Mouse (Mus musculus): ENCODE measurements around the gene Slc34a1. TPM values are rescaled to one million over a fixed set of nuclear protein-coding genes. Genes with fewer than 3 reads are reported as not detected.
"Not testable (repeated sequence)": the region's sequence is repeated elsewhere in the genome, so short reads cannot be mapped to it uniquely, and the experiment has no call there.

Gene Slc34a1
- total RNA-seq, 2 experiments from 2014 or later = not detected

GRCm38 (mm10) chr13:55431889-55432685, 34.1 kb downstream of the Slc34a1 start:
- no peak for TF ChIP-seq CTCF (IDR thresholded peaks at IDR 0.05)
- Histone ChIP-seq H3K4me3 (no peak overlapping the region), H3K27ac (no peak overlapping the region)
- DNase-seq = no peak
- intact Hi-C loops (cut with DNase I) = no loop called here

- H3K4me3 ChIP-seq; intact Hi-C loops (cut with DNase I); H3K27ac ChIP-seq; DNase-seq: not testable (repeated sequence)
Measured at GRCm38 (mm10) chr13:55437111-55437629, 39.2 kb downstream of the Slc34a1 start.

- intact Hi-C loops (cut with DNase I) = loop anchor here (2.0 kb wide), 1 partner anchor 25 kb away; no protein-coding TSS in a partner anchor
- Histone ChIP-seq H3K27ac (peak overlapping the region; percentile 95), H3K4me3 (peak overlapping the region; percentile 98)
- DNase-seq = peak; percentile 6
- no peak for TF ChIP-seq CTCF (IDR thresholded peaks at IDR 0.05)
Measured at GRCm38 (mm10) chr13:55443799-55444285, 45.9 kb downstream of the Slc34a1 start.

- no peak for DNase-seq
- no peak for TF ChIP-seq CTCF (IDR thresholded peaks at IDR 0.05)
- H3K4me3 ChIP-seq = peak overlapping the region; percentile 98
- intact Hi-C loops (cut with DNase I) = no loop called here
- peak overlapping the region; percentile 95 for H3K27ac ChIP-seq
Measured at GRCm38 (mm10) chr13:55444286-55444936, 46.4 kb downstream of the Slc34a1 start.

- H3K4me3 ChIP-seq = peak within 1 kb of the TSS; percentile 98
- DNase-seq = peak; percentile 100
- no peak for TF ChIP-seq CTCF (IDR thresholded peaks at IDR 0.05)
- H3K27ac ChIP-seq = peak within 1 kb of the TSS; percentile 95
- intact Hi-C loops (cut with DNase I) = no loop called here
Measured at GRCm38 (mm10) chr13:55444937-55445315, 46.9 kb downstream of the Slc34a1 start, which contains the start of gene Grk6. Gene Grk6 (plus strand): TSS chr13:55445072.

DNA sequence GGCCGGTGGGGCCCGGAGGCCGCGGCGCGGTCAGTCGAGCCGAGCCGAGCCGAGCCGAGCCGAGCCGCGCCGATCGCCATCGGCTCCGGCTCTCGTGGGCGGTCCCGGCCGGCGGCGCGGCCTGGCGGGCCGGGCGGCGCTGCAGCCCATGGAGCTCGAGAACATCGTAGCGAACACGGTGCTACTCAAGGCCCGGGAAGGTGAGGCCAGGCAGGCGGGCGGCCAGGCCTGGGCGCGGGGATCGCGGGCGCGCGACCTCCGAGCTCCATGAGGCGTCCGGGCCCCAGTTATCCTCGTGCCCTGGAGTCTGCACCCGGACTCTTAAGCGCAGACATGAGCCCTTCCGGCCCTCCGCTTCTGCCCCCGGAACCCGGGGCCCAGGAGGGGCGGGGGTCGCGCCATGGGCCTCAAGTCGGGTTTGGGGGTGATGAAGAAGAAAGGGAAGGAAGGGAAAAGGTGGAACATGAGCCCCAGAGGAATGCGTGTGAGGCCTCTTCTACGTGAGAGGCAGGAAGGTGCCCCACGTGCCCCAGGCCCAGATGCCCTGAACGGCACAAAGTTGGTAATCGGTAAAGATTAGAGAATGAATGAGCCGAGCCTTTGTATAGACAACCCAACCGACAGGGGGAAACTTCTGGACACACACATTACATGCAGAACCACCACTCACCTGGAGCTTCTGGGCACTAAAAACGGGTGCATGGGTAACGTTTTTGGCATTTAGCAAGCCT, 47.5 kb downstream of the Slc34a1 start:
- H3K4me3 ChIP-seq = peak overlapping the region; percentile 98
- intact Hi-C loops (cut with DNase I) = no loop called here
- H3K27ac ChIP-seq = peak overlapping the region; percentile 95
- no peak for DNase-seq
- TF ChIP-seq CTCF (IDR thresholded peaks at IDR 0.05) = no peak

DNA sequence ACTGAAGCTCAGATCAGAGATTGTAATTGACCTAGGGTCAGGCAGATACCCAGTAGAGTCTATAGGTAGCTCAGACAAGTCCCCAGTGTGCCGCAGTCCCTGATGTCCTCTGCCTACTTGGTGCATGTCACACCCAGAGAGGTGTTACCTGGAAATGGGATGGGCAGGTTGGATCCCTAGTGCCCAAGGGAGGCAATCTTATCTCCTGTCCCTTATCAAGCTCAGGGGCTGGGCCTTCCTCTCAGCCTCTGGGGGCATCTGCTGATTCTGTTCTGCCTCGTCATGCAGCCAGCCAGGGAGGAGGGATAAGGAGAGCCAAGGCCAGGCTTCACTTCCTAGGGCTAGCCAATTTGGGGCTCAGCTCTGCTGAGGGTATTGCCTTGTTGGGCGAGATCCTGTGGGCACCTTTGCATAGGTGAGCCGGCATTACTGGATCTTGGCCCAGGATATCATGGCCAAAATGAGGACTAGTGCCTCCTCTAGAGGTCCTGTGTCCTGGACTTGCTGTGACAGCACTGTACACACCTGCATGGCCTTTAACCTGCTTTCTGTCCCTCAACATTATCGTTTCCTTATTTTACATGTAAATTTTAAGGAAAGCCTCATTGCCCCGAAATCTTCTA, 48.6 kb downstream of the Slc34a1 start:
- intact Hi-C loops (cut with DNase I) = no loop called here
- TF ChIP-seq CTCF (IDR thresholded peaks at IDR 0.05) = no peak
- H3K27ac ChIP-seq = peak overlapping the region; percentile 95
- DNase-seq = no peak
- H3K4me3 ChIP-seq = peak overlapping the region; percentile 98

DNA sequence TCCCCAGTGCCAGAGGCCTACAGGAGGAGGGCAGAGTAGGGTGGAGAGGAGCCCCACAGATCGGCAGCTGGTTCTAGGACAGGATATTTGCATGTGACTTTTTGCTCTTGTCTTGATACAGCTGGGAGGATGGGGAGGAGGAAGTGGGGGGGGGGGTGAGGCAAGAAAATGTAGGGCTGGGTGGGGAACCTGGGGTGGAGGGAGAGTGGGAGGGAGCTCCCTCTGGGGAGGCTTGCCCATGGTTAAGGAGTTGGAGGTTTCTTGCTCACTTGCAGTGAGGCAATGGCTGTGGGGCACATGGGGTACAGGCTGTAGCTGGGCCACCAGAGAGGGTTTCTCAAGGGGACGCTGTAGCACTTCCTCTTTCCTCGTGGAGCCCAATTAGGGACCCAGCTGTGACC, 49.6 kb downstream of the Slc34a1 start:
- no peak for TF ChIP-seq CTCF (IDR thresholded peaks at IDR 0.05)
- Histone ChIP-seq H3K4me3 (no peak overlapping the region; the same call in 1 of the 2 replicates), H3K27ac (peak overlapping the region; percentile 95)
- intact Hi-C loops (cut with DNase I) = no loop called here
- no peak for DNase-seq

GRCm38 (mm10) chr13:55448131-55448530, 50.1 kb downstream of the Slc34a1 start:
- Histone ChIP-seq H3K27ac (no peak overlapping the region), H3K4me3 (no peak overlapping the region)
- no peak for DNase-seq
- intact Hi-C loops (cut with DNase I) = no loop called here
- TF ChIP-seq CTCF (IDR thresholded peaks at IDR 0.05) = no peak

GRCm38 (mm10) chr13:55449205-55449604, 51.2 kb downstream of the Slc34a1 start:
- intact Hi-C loops (cut with DNase I) = no loop called here
- Histone ChIP-seq H3K4me3 (no peak overlapping the region), H3K27ac (peak overlapping the region; percentile 89)
- DNase-seq = peak; percentile 30
- TF ChIP-seq CTCF (IDR thresholded peaks at IDR 0.05) = no peak

- intact Hi-C loops (cut with DNase I) = loop anchor here (2.0 kb wide), 2 partner anchors 19 to 63 kb away; partner anchors contain the start of gene Pdlim7
- peak; percentile 42 for DNase-seq
- H3K4me3 ChIP-seq = peak overlapping the region; percentile 43
- peak; percentile 40 for TF ChIP-seq CTCF (IDR thresholded peaks at IDR 0.05)
- peak overlapping the region; percentile 89 for H3K27ac ChIP-seq
Measured at GRCm38 (mm10) chr13:55449679-55450441, 51.9 kb downstream of the Slc34a1 start.

All from gastrocnemius, adult 2 months (tissue).